Mouse (Mus musculus) spleen, postnatal 14 days (tissue): Measurements from ENCODE around the gene Slc37a2.
"Not testable (repeated sequence)": the region's sequence is repeated elsewhere in the genome, so short reads cannot be mapped to it uniquely, and the experiment has no call there.

ENCODE experiments used
- DNase-seq, 2 experiments: peaks; one replicate each; pipeline ENCODE4 v3.0.0; 2021 to 2022; ENCODE audit warnings: low spot score in 2 of 2

The Slc37a2 gene

GRCm38 (mm10) chr9:37255149-37255888 is at the start of gene Slc37a2:
Gene Slc37a2 (minus strand): TSS chr9:37255738.
- peak in 1 of 2 experiments; percentile 29 for DNase-seq

- DNase-seq = no peak
Observed at GRCm38 (mm10) chr9:37301720-37302119, 46.2 kb upstream of the Slc37a2 start.

- not testable (repeated sequence) for DNase-seq
Observed at GRCm38 (mm10) chr9:37300501-37300900, 45.0 kb upstream of the Slc37a2 start.

GRCm38 (mm10) chr9:37295586-37295985 is 40.0 kb upstream of the Slc37a2 start:
- no peak for DNase-seq

- no peak for DNase-seq
Observed at GRCm38 (mm10) chr9:37266622-37267021, 11.1 kb upstream of the Slc37a2 start.

- peak in 1 of 2 experiments; percentile 37 for DNase-seq
Observed at GRCm38 (mm10) chr9:37255889-37256225, 319 bp upstream of the Slc37a2 start.

GRCm38 (mm10) chr9:37254531-37255110 is 917 bp downstream of the Slc37a2 start:
- no peak for DNase-seq

GRCm38 (mm10) chr9:37250631-37251030 is 4.9 kb downstream of the Slc37a2 start:
- no peak for DNase-seq

GRCm38 (mm10) chr9:37249976-37250375 is 5.6 kb downstream of the Slc37a2 start:
- no peak for DNase-seq

- no peak for DNase-seq
Observed at GRCm38 (mm10) chr9:37248381-37248906, 7.1 kb downstream of the Slc37a2 start.

- no peak for DNase-seq
Observed at GRCm38 (mm10) chr9:37247429-37247828, 8.1 kb downstream of the Slc37a2 start.

- no peak for DNase-seq
Observed at GRCm38 (mm10) chr9:37245810-37246209, 9.7 kb downstream of the Slc37a2 start.

GRCm38 (mm10) chr9:37245404-37245803 is 10.1 kb downstream of the Slc37a2 start:
- no peak for DNase-seq

- no peak for DNase-seq
Observed at GRCm38 (mm10) chr9:37244600-37244999, 10.9 kb downstream of the Slc37a2 start.

GRCm38 (mm10) chr9:37242764-37243163 is 12.8 kb downstream of the Slc37a2 start:
- DNase-seq = no peak

- DNase-seq = no peak
Observed at GRCm38 (mm10) chr9:37235951-37236737, 19.4 kb downstream of the Slc37a2 start.

GRCm38 (mm10) chr9:37232201-37233195 is 23.0 kb downstream of the Slc37a2 start:
- DNase-seq = no peak

- DNase-seq = no peak
Observed at GRCm38 (mm10) chr9:37230486-37231195, 24.9 kb downstream of the Slc37a2 start.

- DNase-seq = peak in 1 of 2 experiments; percentile 21
Observed at GRCm38 (mm10) chr9:37229880-37230325, 25.6 kb downstream of the Slc37a2 start.

- DNase-seq = no peak
Observed at GRCm38 (mm10) chr9:37225581-37225980, 30.0 kb downstream of the Slc37a2 start.
